Mouse (Mus musculus) testis, adult 2 months (tissue): ENCODE results near the gene Dpy19l3. TPM values are rescaled to one million over a fixed set of nuclear protein-coding genes. Genes with fewer than 3 reads are reported as not detected.
A peak's percentile ranks its signal among the peaks of the same experiment; 100 is the strongest.

ENCODE experiments used
- H3K27ac ChIP-seq: fragments of 200-500 bp; 2 replicates; pipeline ENCODE4 v1.5.1; 2012; ENCODE audit warnings: low read depth, low read length; ENCODE audit not compliant: control insufficient read depth, insufficient read depth
- H3K27me3 ChIP-seq: fragments of 200-500 bp; 2 replicates; pipeline ENCODE4 v1.6.1; 2012; ENCODE audit warnings: mild to moderate bottlenecking, low read length, moderate library complexity; ENCODE audit not compliant: control insufficient read depth, insufficient read depth
- H3K36me3 ChIP-seq: fragments of 200-500 bp; 2 replicates; pipeline ENCODE4 v1.6.1; 2012; ENCODE audit warnings: mild to moderate bottlenecking, low read length; ENCODE audit not compliant: control insufficient read depth, insufficient read depth
- H3K4me1 ChIP-seq: fragments of 200-500 bp; 2 replicates; pipeline ENCODE4 v1.6.1; 2012; ENCODE audit warnings: low read length; ENCODE audit not compliant: control insufficient read depth, insufficient read depth
- H3K4me3 ChIP-seq: fragments of 200-500 bp; 2 replicates; pipeline ENCODE4 v1.5.1; 2012; ENCODE audit warnings: low read depth, mild to moderate bottlenecking, low read length, moderate library complexity, mixed read lengths; ENCODE audit not compliant: control insufficient read depth
- CTCF ChIP-seq: fragments of 200-500 bp; IDR thresholded peaks from 2 replicates; pipeline ENCODE4 v1.5.1; 2012; ENCODE audit warnings: low read depth, mild to moderate bottlenecking, inconsistent platforms, low read length, moderate library complexity; ENCODE audit not compliant: control insufficient read depth, insufficient read depth, insufficient replicate concordance
- POLR2A ChIP-seq: fragments of 200-500 bp; IDR thresholded peaks from 2 replicates; pipeline ENCODE4 v1.6.1; 2012; ENCODE audit warnings: low read depth, mild to moderate bottlenecking, inconsistent platforms, low read length, moderate library complexity; ENCODE audit not compliant: control insufficient read depth
- polyA plus RNA-seq: library from polyadenylated mRNA; depleted of rRNA; stranded (reverse); fragments of >200 nt; gene quantifications from 2 replicates; pipeline ENCODE4 v1.2.3, GENCODE M21; 2012

Gene Dpy19l3
- polyA plus RNA-seq, 1 experiment: 4.8 TPM

GRCm38 (mm10) chr7:35790201-35790600 lies 35.9 kb upstream of the Dpy19l3 start:
- Histone ChIP-seq H3K27me3 (no peaks in the 10 kb centered on the region), H3K27ac (no peak overlapping the region), H3K36me3 (peaks cover 8% of the 10 kb centered on the region), H3K4me1 (no peaks in the 10 kb centered on the region), H3K4me3 (no peak overlapping the region)
- TF ChIP-seq CTCF (no peak), POLR2A (no peak)

- Histone ChIP-seq H3K4me1 (no peaks in the 10 kb centered on the region), H3K4me3 (no peak overlapping the region), H3K27ac (no peak overlapping the region), H3K36me3 (peaks cover 4% of the 10 kb centered on the region), H3K27me3 (no peaks in the 10 kb centered on the region)
- no peak for TF ChIP-seq CTCF
These were observed 31.3 kb upstream of the Dpy19l3 start for GRCm38 (mm10) chr7:35785579-35785978.

DNA sequence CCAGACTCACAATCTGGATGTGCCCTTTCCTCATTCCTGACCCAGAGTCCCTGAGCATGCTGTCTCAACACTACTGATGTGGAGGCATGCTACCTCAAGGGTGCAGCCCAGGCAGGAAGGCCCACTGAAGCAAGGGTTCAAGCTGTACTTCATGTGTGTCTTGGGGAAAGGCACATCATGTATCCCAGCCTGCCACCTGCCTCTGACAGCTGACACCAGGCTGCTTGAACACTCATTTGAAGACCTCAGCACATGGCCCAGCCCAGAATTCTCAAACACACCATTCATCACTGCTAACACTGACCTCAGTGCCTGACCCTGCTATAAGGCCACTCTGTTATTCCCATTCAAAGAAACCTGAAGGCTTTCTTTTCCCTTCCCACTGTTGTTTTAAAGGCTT lies 28.0 kb upstream of the Dpy19l3 start:
- Histone ChIP-seq H3K27ac (no peak overlapping the region), H3K4me1 (no peaks in the 10 kb centered on the region), H3K36me3 (peaks cover 2% of the 10 kb centered on the region), H3K27me3 (no peaks in the 10 kb centered on the region), H3K4me3 (no peak overlapping the region)
- no peak for TF ChIP-seq CTCF
- TF ChIP-seq POLR2A: no peak

DNA sequence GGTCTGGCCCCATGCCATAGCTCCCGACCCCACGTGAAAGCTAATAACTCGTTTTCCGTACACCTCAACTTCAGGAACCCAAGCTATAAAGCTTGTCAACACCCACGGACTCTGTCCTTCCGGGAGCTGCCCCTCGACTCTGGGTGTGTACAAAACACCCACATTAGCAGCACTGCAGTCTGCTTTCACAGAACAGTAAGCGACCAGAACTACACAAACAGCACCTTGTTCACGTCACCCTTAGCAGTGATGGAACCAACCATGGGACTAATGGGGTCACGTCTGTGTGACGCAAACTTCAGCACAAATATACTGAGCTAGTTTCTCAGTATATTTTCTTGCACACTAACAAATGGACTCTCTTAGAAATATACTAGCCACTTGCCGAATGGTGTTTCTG lies 19.9 kb upstream of the Dpy19l3 start:
- Histone ChIP-seq H3K27ac (no peak overlapping the region), H3K36me3 (peaks cover 3% of the 10 kb centered on the region), H3K27me3 (no peaks in the 10 kb centered on the region), H3K4me1 (no peaks in the 10 kb centered on the region), H3K4me3 (no peak overlapping the region)
- TF ChIP-seq CTCF: no peak
- TF ChIP-seq POLR2A: no peak

- TF ChIP-seq CTCF (no peak), POLR2A (no peak)
- H3K36me3 ChIP-seq: peaks cover 2% of the 10 kb centered on the region; the same call in 1 of the 2 replicates
These were observed 18.1 kb upstream of the Dpy19l3 start for GRCm38 (mm10) chr7:35772347-35772746.

DNA sequence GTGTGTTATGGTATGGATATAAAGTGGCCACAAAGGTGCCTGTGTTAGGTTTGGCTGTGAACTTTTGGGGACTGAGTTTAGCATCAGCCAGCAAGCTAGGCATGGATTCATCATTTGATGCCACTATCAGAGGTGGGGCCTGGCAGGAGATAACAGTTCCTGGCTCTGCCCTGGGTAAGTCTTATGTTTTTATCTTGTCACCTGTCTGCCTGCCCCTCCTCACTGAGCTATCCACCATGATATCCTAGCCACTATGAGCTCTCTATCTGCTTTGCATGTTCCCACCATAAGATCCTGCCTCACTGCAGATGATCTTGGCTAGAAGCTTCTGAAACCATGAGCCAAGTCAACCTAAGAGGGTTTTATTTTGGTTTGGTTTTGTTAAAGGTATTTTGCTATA lies 16.9 kb upstream of the Dpy19l3 start:
- H3K27me3 ChIP-seq: no peaks in the 10 kb centered on the region

More at GRCm38 (mm10) chr7:35772347-35772746, 18.1 kb upstream of the Dpy19l3 start:
- H3K27ac ChIP-seq: no peak overlapping the region
- H3K27me3 ChIP-seq: no peaks in the 10 kb centered on the region
- no peaks in the 10 kb centered on the region for H3K4me1 ChIP-seq
- H3K4me3 ChIP-seq: no peak overlapping the region

DNA sequence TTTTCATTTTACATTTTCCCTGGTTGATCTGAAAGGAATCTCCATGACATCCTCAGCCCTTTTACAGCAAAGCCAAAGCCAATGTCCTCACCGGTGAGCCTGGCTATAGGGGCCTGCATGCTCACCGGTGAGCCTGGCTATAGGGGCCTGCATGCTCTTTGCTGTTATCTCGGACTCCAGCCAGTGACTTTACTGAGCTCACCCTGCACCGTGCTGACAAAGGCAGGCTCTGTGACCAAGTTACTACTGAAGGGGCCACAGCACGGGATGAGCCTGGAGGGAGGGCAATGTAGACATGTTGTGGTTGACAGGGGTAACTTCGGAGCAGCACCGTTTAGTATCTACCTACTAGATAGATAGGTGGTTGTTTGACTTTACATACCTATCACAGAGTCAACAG lies 15.9 kb upstream of the Dpy19l3 start:
- TF ChIP-seq CTCF (no peak), POLR2A (no peak)
- no peaks in the 10 kb centered on the region for H3K4me1 ChIP-seq
- H3K27me3 ChIP-seq: no peaks in the 10 kb centered on the region

More for the DNA sequence above, 16.9 kb upstream of the Dpy19l3 start:
- Histone ChIP-seq H3K4me1 (no peaks in the 10 kb centered on the region), H3K4me3 (no peak overlapping the region), H3K27ac (no peak overlapping the region), H3K36me3 (peaks cover 2% of the 10 kb centered on the region; the same call in 1 of the 2 replicates)
- TF ChIP-seq POLR2A (no peak), CTCF (no peak)

DNA sequence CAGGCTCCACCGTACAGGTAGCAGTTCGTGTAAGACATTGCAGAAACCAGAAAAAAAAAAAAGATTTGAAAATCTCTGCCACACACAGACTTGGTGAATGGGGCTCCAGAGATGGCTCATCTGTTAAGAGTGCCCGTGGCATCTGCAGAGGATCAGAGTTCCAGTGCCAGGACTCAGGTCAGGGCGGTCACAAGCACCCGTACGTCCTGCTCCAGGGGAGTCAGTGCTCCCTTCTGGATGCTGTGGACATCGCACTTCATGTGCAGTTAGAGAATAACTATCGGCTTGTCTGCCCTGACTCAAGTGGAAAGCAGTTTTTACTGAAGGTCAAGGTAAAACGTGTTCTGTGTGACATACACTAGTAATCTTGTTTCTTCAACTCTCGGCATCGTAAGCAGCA lies 10.2 kb upstream of the Dpy19l3 start:
- H3K4me3 ChIP-seq: no peak overlapping the region
- H3K36me3 ChIP-seq: no peaks in the 10 kb centered on the region
- no peak overlapping the region for H3K27ac ChIP-seq
- TF ChIP-seq CTCF (peak; percentile 15; the same call in 1 of the 2 replicates), POLR2A (no peak)
- peaks cover 3% of the 10 kb centered on the region; the same call in 1 of the 2 replicates for H3K4me1 ChIP-seq
- no peaks in the 10 kb centered on the region for H3K27me3 ChIP-seq

More for the DNA sequence above, 15.9 kb upstream of the Dpy19l3 start:
- Histone ChIP-seq H3K36me3 (no peaks in the 10 kb centered on the region), H3K27ac (no peak overlapping the region), H3K4me3 (no peak overlapping the region)
